Comparison of ENCODE assay signal across 8 mouse cellular contexts in genomic region chr5:34185791-34186190, GRCm38 (mm10). TPM values are rescaled to one million over a fixed set of nuclear protein-coding genes. Genes with fewer than 3 reads are reported as not detected.
DNase-seq lines count a peak whose midpoint lies in the region; ATAC-seq lines count a peak whose summit lies in the region.
"Had no signal": no experiment of that assay in that cellular context is flagged by ENCODE, and none has a peak within 500 bp of the region (broad histone marks: within the 10 kb centered on the region; RNA-seq: fewer than 3 reads in every experiment).

No protein-coding gene starts in this region.

- H3K36me3 ChIP-seq in lung, embryonic 15.5 days = peaks cover 3% of the 10 kb centered on the region; the same call in 1 of the 2 replicates
- H3K36me3 ChIP-seq in forebrain, embryonic 13.5 days (ENCODE audit: poor library complexity, severe bottlenecking) = peaks cover 10% of the 10 kb centered on the region; the same call in 1 of the 2 replicates
- peaks cover 27% of the 10 kb centered on the region for H3K36me3 ChIP-seq in hindbrain, embryonic 14.5 days (replicated peaks; ENCODE audit: control insufficient read depth, insufficient read depth)
- 0 out of 2 replicates have a peak, but pooled peaks cover 5% of the 10 kb centered on the region for H3K36me3 ChIP-seq in midbrain, embryonic 15.5 days (replicated peaks)

- H3K9me3 ChIP-seq in lung, embryonic 15.5 days = no peaks in the 10 kb centered on the region
- no peaks in the 10 kb centered on the region for H3K9me3 ChIP-seq in forebrain, embryonic 13.5 days (replicated peaks)
- H3K9me3 ChIP-seq in hindbrain, embryonic 14.5 days (ENCODE audit: control insufficient read depth, low read length) = no peaks in the 10 kb centered on the region
- H3K9me3 ChIP-seq in midbrain, embryonic 15.5 days = no peaks in the 10 kb centered on the region

- no peak overlapping the region for H3K27ac ChIP-seq in lung, embryonic 15.5 days
- H3K27ac ChIP-seq in forebrain, embryonic 13.5 days = no peak overlapping the region
- no peak overlapping the region for H3K27ac ChIP-seq in hindbrain, embryonic 14.5 days
- no peak overlapping the region for H3K27ac ChIP-seq in midbrain, embryonic 15.5 days

- H3K9ac ChIP-seq in lung, embryonic 15.5 days = peak overlapping the region; percentile 87; the same call in 1 of the 2 replicates
- peak overlapping the region; percentile 89 for H3K9ac ChIP-seq in forebrain, embryonic 13.5 days
- peak overlapping the region; percentile 87 for H3K9ac ChIP-seq in hindbrain, embryonic 14.5 days
- H3K9ac ChIP-seq in midbrain, embryonic 15.5 days = peak overlapping the region; percentile 74; the same call in 1 of the 2 replicates

- H3K4me1 ChIP-seq in lung, embryonic 15.5 days = peaks cover 55% of the 10 kb centered on the region
- peaks cover 48% of the 10 kb centered on the region for H3K4me1 ChIP-seq in forebrain, embryonic 13.5 days
- H3K4me1 ChIP-seq in hindbrain, embryonic 14.5 days (replicated peaks; ENCODE audit: control insufficient read depth, insufficient read depth, low read length) = peaks cover 44% of the 10 kb centered on the region
- peaks cover 53% of the 10 kb centered on the region for H3K4me1 ChIP-seq in midbrain, embryonic 15.5 days

- no peaks in the 10 kb centered on the region for H3K27me3 ChIP-seq in lung, embryonic 15.5 days
- peaks cover 8% of the 10 kb centered on the region; the same call in 1 of the 2 replicates for H3K27me3 ChIP-seq in forebrain, embryonic 13.5 days
- H3K27me3 ChIP-seq in hindbrain, embryonic 14.5 days (ENCODE audit: control insufficient read depth, insufficient read depth, low read length) = no peaks in the 10 kb centered on the region
- H3K27me3 ChIP-seq in midbrain, embryonic 15.5 days (replicated peaks) = no peaks in the 10 kb centered on the region

- peak overlapping the region; percentile 90 for H3K4me2 ChIP-seq in lung, embryonic 15.5 days
- H3K4me2 ChIP-seq in forebrain, embryonic 13.5 days = peak overlapping the region; percentile 84
- peak overlapping the region; percentile 92 for H3K4me2 ChIP-seq in hindbrain, embryonic 14.5 days (replicated peaks)
- peak overlapping the region; percentile 78 for H3K4me2 ChIP-seq in midbrain, embryonic 15.5 days

- peak overlapping the region; percentile 92 for H3K4me3 ChIP-seq in lung, embryonic 15.5 days
- H3K4me3 ChIP-seq in forebrain, embryonic 13.5 days = peak overlapping the region; percentile 88
- H3K4me3 ChIP-seq in hindbrain, embryonic 14.5 days (replicated peaks; ENCODE audit: low read length) = peak overlapping the region; percentile 96
- H3K4me3 ChIP-seq in midbrain, embryonic 15.5 days = peak overlapping the region; percentile 89

- no peak for DNase-seq in lung, adult 18-20 months
- DNase-seq in hindbrain, embryonic 14.5 days (ENCODE audit: low spot score) = no peak
- no peak for DNase-seq in urinary bladder, postnatal 25 days (ENCODE audit: low spot score)

- ATAC-seq in lung, embryonic 15.5 days (ENCODE audit: borderline replicate concordance, extremely low read depth, low FRiP score, low TSS enrichment) = no peak
- ATAC-seq in forebrain, embryonic 13.5 days = no peak
- ATAC-seq in hindbrain, embryonic 14.5 days (ENCODE audit: low FRiP score) = no peak
- no peak for ATAC-seq in midbrain, embryonic 15.5 days (replicated peaks)
- no peak for ATAC-seq in erythroblast, adult 5-6 weeks (replicated peaks; ENCODE audit: low FRiP score, poor library complexity, severe bottlenecking)

RNA-seq across cellular contexts. Expression of gene Mxd4, which starts 1.7 kb away (rescaled TPM):
- 44.5 and 50.0 TPM in 2 replicates for polyA plus RNA-seq in lung, embryonic 15.5 days (2015; fragmentation: Nextera tagmentation; extraction: Ambion mirVana)
- polyA plus RNA-seq in forebrain, embryonic 13.5 days (2015; fragmentation: Nextera tagmentation; extraction: Ambion mirVana) = 28.2 and 31.1 TPM in 2 replicates
- polyA plus RNA-seq in hindbrain, embryonic 14.5 days (2014; fragmentation: Nextera tagmentation; extraction: Ambion mirVana) = 32.9 and 34.1 TPM in 2 replicates
- 35.0 and 38.1 TPM in 2 replicates for polyA plus RNA-seq in midbrain, embryonic 15.5 days (2015; fragmentation: Nextera tagmentation; extraction: Ambion mirVana)
- 7.7 and 10.6 TPM in 2 replicates for total RNA-seq in erythroblast, adult 5-6 weeks (2015; ENCODE audit: low replicate concordance)
- 3.8 and 5.4 TPM in 2 replicates for total RNA-seq in erythroblast, adult 5-6 weeks (2017; ENCODE audit: low replicate concordance)

RNA-seq across cellular contexts. Expression of gene Haus3, which starts 16.5 kb away (rescaled TPM):
- polyA plus RNA-seq in lung, embryonic 15.5 days (2015; fragmentation: Nextera tagmentation; extraction: Ambion mirVana) = 42.2 and 43.9 TPM in 2 replicates
- 32.0 and 32.7 TPM in 2 replicates for polyA plus RNA-seq in forebrain, embryonic 13.5 days (2015; fragmentation: Nextera tagmentation; extraction: Ambion mirVana)
- 12.1 and 14.1 TPM in 2 replicates for polyA plus RNA-seq in hindbrain, embryonic 14.5 days (2014; fragmentation: Nextera tagmentation; extraction: Ambion mirVana)
- polyA plus RNA-seq in midbrain, embryonic 15.5 days (2015; fragmentation: Nextera tagmentation; extraction: Ambion mirVana) = 11.7 and 11.9 TPM in 2 replicates
- total RNA-seq in erythroblast, adult 5-6 weeks (2015; ENCODE audit: low replicate concordance) = 18.2 and 44.4 TPM in 2 replicates
- total RNA-seq in erythroblast, adult 5-6 weeks (2017; ENCODE audit: low replicate concordance) = 45.2 and 58.7 TPM in 2 replicates

RNA-seq across cellular contexts. Expression of gene Poln, which starts 16.5 kb away (rescaled TPM):
- polyA plus RNA-seq in lung, embryonic 15.5 days (2015; fragmentation: Nextera tagmentation; extraction: Ambion mirVana) = 0.60 and 1.2 TPM in 2 replicates
- 0.49 and 0.88 TPM in 2 replicates for polyA plus RNA-seq in forebrain, embryonic 13.5 days (2015; fragmentation: Nextera tagmentation; extraction: Ambion mirVana)
- polyA plus RNA-seq in hindbrain, embryonic 14.5 days (2014; fragmentation: Nextera tagmentation; extraction: Ambion mirVana) = 0.47 and 0.98 TPM in 2 replicates
- polyA plus RNA-seq in midbrain, embryonic 15.5 days (2015; fragmentation: Nextera tagmentation; extraction: Ambion mirVana) = 0.27 and 0.52 TPM in 2 replicates
- 1.5 and 5.0 TPM in 2 replicates for total RNA-seq in erythroblast, adult 5-6 weeks (2015; ENCODE audit: low replicate concordance)
- 1.3 and 1.7 TPM in 2 replicates for total RNA-seq in erythroblast, adult 5-6 weeks (2017; ENCODE audit: low replicate concordance)
- total RNA-seq: hematopoietic stem cell, adult 5-6 weeks had no signal
